Mouse (Mus musculus) CH12.LX (cell line): ENCODE measurements around the gene Cd2bp2.

Experiments
- CTCF ChIP-seq, 2 experiments: IDR thresholded peaks in 1 of 2; conservative IDR thresholded peaks in 1 of 2; 2 replicates each; pipeline ENCODE4 v1.5.1; 2011 to 2012; ENCODE audit warnings: low read depth in 2 of 2, low read length in 2 of 2, improper control_type of control experiment in 1 of 2, inconsistent platforms in 1 of 2, mild to moderate bottlenecking in 1 of 2, moderate library complexity in 1 of 2
- EP300 ChIP-seq: IDR thresholded peaks from 2 replicates; pipeline ENCODE4 v1.6.1; 2011; ENCODE audit warnings: low read length, improper control_type of control experiment
- MAZ ChIP-seq: IDR thresholded peaks from 2 replicates; pipeline ENCODE4 v1.6.1; 2012; ENCODE audit warnings: low read depth, mild to moderate bottlenecking, inconsistent platforms, low read length, improper control_type of control experiment, moderate library complexity
- POLR2A ChIP-seq: IDR thresholded peaks from 2 replicates; pipeline ENCODE4 v1.6.1; 2011; ENCODE audit warnings: low read depth, mild to moderate bottlenecking, improper control_type of control experiment, low read length
- RAD21 ChIP-seq: IDR thresholded peaks from 2 replicates; pipeline ENCODE4 v1.6.1; 2011; ENCODE audit warnings: low read depth, mild to moderate bottlenecking, low read length, improper control_type of control experiment, moderate library complexity
- SIN3A ChIP-seq: IDR thresholded peaks from 2 replicates; pipeline ENCODE4 v1.6.1; 2012; ENCODE audit warnings: low read length, improper control_type of control experiment, inconsistent platforms
- UBTF ChIP-seq: IDR thresholded peaks from 2 replicates; pipeline ENCODE4 v1.6.1; 2012; ENCODE audit warnings: low read depth, mild to moderate bottlenecking, inconsistent platforms, low read length, improper control_type of control experiment, moderate library complexity

DNA sequence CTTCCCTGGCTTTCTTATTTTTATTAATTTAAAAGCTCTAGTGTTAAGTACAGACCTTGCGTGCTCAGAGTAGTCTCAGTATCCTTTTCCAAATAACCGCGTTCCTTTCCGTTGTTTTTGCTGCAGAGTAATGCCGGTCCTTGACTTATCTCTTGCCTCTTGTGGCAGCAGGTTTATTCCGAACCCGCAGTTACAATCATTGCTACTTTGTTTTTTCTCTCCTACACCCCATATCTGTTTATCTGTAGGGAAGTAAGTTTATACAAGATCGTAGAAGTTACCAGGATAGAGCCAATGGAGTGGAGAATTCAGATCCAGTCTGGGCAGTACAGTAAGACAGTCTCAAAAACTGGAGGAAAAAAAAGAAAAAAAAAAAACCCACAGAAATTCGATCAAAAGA is 37.9 kb upstream of the Cd2bp2 start:
- TF ChIP-seq CTCF (conservative IDR thresholded peaks at IDR 0.05 in 1 of 2, IDR thresholded peaks at IDR 0.05 in 1 of 2; ENCODE audit: low read depth in 2 of 2, low read length in 2 of 2) = no peak
- TF ChIP-seq SIN3A = no peak
- no peak for TF ChIP-seq RAD21
- TF ChIP-seq POLR2A = no peak
- TF ChIP-seq EP300 = no peak
- no peak for TF ChIP-seq MAZ
- TF ChIP-seq UBTF = no peak
